Mouse (Mus musculus): Measurements from ENCODE around the gene Dnajc9. TPM values are rescaled to one million over a fixed set of nuclear protein-coding genes. Genes with fewer than 3 reads are reported as not detected.
A peak's percentile ranks its signal among the peaks of the same experiment; 100 is the strongest.

The Dnajc9 gene
- polyA plus RNA-seq, 1 experiment: 90.4 TPM

- WGBS: under 1% methylated on average over 15 of the region's 15 CpGs
- Histone ChIP-seq H3K4me1 (ENCODE audit: control insufficient read depth, insufficient read depth, low read length) (no peaks in the 10 kb centered on the region), H3K27ac (ENCODE audit: control insufficient read depth, insufficient read depth, low read depth, low read length, poor library complexity) (peak overlapping the region; percentile 82), H3K4me3 (replicated peaks; ENCODE audit: control insufficient read depth, low read depth, low read length) (peak overlapping the region; percentile 92)
- TF ChIP-seq POLR2A (IDR thresholded peaks at IDR 0.05; ENCODE audit: borderline replicate concordance, control insufficient read depth, low read depth, low read length) (no peak), CTCF (IDR thresholded peaks at IDR 0.05; ENCODE audit: control insufficient read depth, insufficient read depth, low read length) (no peak)
Measured at GRCm38 (mm10) chr14:20347441-20347990, 41.2 kb downstream of the Dnajc9 start.

GRCm38 (mm10) chr14:20345885-20346284, 42.8 kb downstream of the Dnajc9 start:
- Histone ChIP-seq H3K27ac (ENCODE audit: control insufficient read depth, insufficient read depth, low read depth, low read length, poor library complexity) (no peak overlapping the region), H3K4me1 (ENCODE audit: control insufficient read depth, insufficient read depth, low read length) (no peaks in the 10 kb centered on the region), H3K4me3 (replicated peaks; ENCODE audit: control insufficient read depth, low read depth, low read length) (no peak overlapping the region)
- TF ChIP-seq CTCF (IDR thresholded peaks at IDR 0.05; ENCODE audit: control insufficient read depth, insufficient read depth, low read length): no peak
- no peak for TF ChIP-seq POLR2A (IDR thresholded peaks at IDR 0.05; ENCODE audit: borderline replicate concordance, control insufficient read depth, low read depth, low read length)
- WGBS: 88% methylated on average over 9 of the region's 9 CpGs

GRCm38 (mm10) chr14:20340866-20341265, 47.8 kb downstream of the Dnajc9 start:
- no peak overlapping the region for H3K27ac ChIP-seq (ENCODE audit: control insufficient read depth, insufficient read depth, low read depth, low read length, poor library complexity)
- H3K4me3 ChIP-seq (replicated peaks; ENCODE audit: control insufficient read depth, low read depth, low read length): peak overlapping the region; percentile 52
- H3K4me1 ChIP-seq (ENCODE audit: control insufficient read depth, insufficient read depth, low read length): no peaks in the 10 kb centered on the region
- TF ChIP-seq CTCF (IDR thresholded peaks at IDR 0.05; ENCODE audit: control insufficient read depth, insufficient read depth, low read length): no peak
- no peak for TF ChIP-seq POLR2A (IDR thresholded peaks at IDR 0.05; ENCODE audit: borderline replicate concordance, control insufficient read depth, low read depth, low read length)
- WGBS: 69% methylated on average over 7 of the region's 7 CpGs

- Histone ChIP-seq H3K4me3 (replicated peaks; ENCODE audit: control insufficient read depth, low read depth, low read length) (no peak overlapping the region), H3K4me1 (ENCODE audit: control insufficient read depth, insufficient read depth, low read length) (no peaks in the 10 kb centered on the region), H3K27ac (ENCODE audit: control insufficient read depth, insufficient read depth, low read depth, low read length, poor library complexity) (no peak overlapping the region)
- 84% methylated on average over 8 of the region's 8 CpGs for WGBS
- no peak for TF ChIP-seq POLR2A (IDR thresholded peaks at IDR 0.05; ENCODE audit: borderline replicate concordance, control insufficient read depth, low read depth, low read length)
- TF ChIP-seq CTCF (IDR thresholded peaks at IDR 0.05; ENCODE audit: control insufficient read depth, insufficient read depth, low read length): no peak
Measured at GRCm38 (mm10) chr14:20340149-20340548, 48.6 kb downstream of the Dnajc9 start.

DNA sequence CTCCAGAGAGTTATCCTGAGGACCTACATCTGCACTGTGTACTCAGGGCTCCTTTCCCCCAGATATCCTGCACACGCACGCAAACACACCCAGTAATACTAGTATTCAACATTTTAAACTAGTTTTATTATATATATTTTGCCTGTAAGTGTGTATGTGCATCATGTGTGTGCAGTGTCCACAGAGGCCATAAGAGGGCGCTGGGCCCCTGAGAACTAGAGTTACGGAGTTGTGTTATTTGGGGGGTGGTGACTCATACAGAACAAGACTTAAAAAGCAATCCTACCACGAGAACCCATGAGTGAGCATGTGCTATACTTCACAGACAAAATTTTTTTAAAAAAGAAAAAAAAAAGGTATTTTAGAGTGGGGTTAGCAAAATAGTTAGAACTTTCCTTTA, 49.3 kb downstream of the Dnajc9 start:
- no peak for TF ChIP-seq POLR2A (IDR thresholded peaks at IDR 0.05; ENCODE audit: borderline replicate concordance, control insufficient read depth, low read depth, low read length)
- H3K4me3 ChIP-seq (replicated peaks; ENCODE audit: control insufficient read depth, low read depth, low read length): no peak overlapping the region
- 90% methylated on average over 5 of the region's 5 CpGs for WGBS
- no peaks in the 10 kb centered on the region for H3K4me1 ChIP-seq (ENCODE audit: control insufficient read depth, insufficient read depth, low read length)
- H3K27ac ChIP-seq (ENCODE audit: control insufficient read depth, insufficient read depth, low read depth, low read length, poor library complexity): no peak overlapping the region

Other genes with a start within 250 kb of the Dnajc9 start
- 1.3 and 5.4 TPM in 2 replicates for gene Kcnk5, start 207.1 kb downstream of the Dnajc9 start, polyA plus RNA-seq (2011; ENCODE audit: insufficient read depth, insufficient read length, low replicate concordance, missing spikeins)
- not detected in 2 replicates for gene Kcnk16, start 119.7 kb downstream of the Dnajc9 start, polyA plus RNA-seq (2011; ENCODE audit: insufficient read depth, insufficient read length, low replicate concordance, missing spikeins)
- gene Nudt13, start 94.2 kb downstream of the Dnajc9 start, polyA plus RNA-seq (2011; ENCODE audit: insufficient read depth, insufficient read length, low replicate concordance, missing spikeins): 9.8 and 16.9 TPM in 2 replicates
- 11.1 and 18.7 TPM in 2 replicates for gene Ecd, start 40.8 kb downstream of the Dnajc9 start, polyA plus RNA-seq (2011; ENCODE audit: insufficient read depth, insufficient read length, low replicate concordance, missing spikeins)
- 6.9 and 16.8 TPM in 2 replicates for gene Fam149b, start 40.7 kb downstream of the Dnajc9 start, polyA plus RNA-seq (2011; ENCODE audit: insufficient read depth, insufficient read length, low replicate concordance, missing spikeins)
- gene Mrps16, start 4.7 kb upstream of the Dnajc9 start, polyA plus RNA-seq (2011; ENCODE audit: insufficient read depth, insufficient read length, low replicate concordance, missing spikeins): 21.8 and 78.8 TPM in 2 replicates
- gene Cfap70, start 63.3 kb upstream of the Dnajc9 start, polyA plus RNA-seq (2011; ENCODE audit: insufficient read depth, insufficient read length, low replicate concordance, missing spikeins): 2.5 TPM in 1 of 2 replicates, not detected in the other
- gene Anxa7, start 91.2 kb upstream of the Dnajc9 start, polyA plus RNA-seq (2011; ENCODE audit: insufficient read depth, insufficient read length, low replicate concordance, missing spikeins): 28.3 and 34.6 TPM in 2 replicates
- 7.6 and 7.7 TPM in 2 replicates for gene Mss51, start 108.0 kb upstream of the Dnajc9 start, polyA plus RNA-seq (2011; ENCODE audit: insufficient read depth, insufficient read length, low replicate concordance, missing spikeins)
- 23.8 and 35.0 TPM in 2 replicates for gene Ppp3cb, start 157.7 kb upstream of the Dnajc9 start, polyA plus RNA-seq (2011; ENCODE audit: insufficient read depth, insufficient read length, low replicate concordance, missing spikeins)

Data from bone marrow, adult 2 months (tissue).